Mouse (Mus musculus) forebrain, embryonic 14.5 days (tissue): Measurements from ENCODE around the gene Cux1. TPM values are rescaled to one million over a fixed set of nuclear protein-coding genes. Genes with fewer than 3 reads are reported as not detected.
A peak's percentile ranks its signal among the peaks of the same experiment; 100 is the strongest.

Experiments
- ATAC-seq: fragments of 200-750 bp; cut with Nextera tagmentation; 2 replicates; pipeline ENCODE4 v1.8.0; 2017; ENCODE audit warnings: mild to moderate bottlenecking, moderate library complexity
- DNase-seq: peaks from one replicate; pipeline ENCODE4 v3.0.0-alpha.2; 2015; ENCODE audit warnings: low spot score
- H3K27ac ChIP-seq: fragments of 300-500 bp; sonication (generic); 2 replicates; pipeline ENCODE4 v1.5.1; 2014; ENCODE audit warnings: low read depth, mild to moderate bottlenecking, control low read depth, low read length, moderate library complexity
- H3K27me3 ChIP-seq: fragments of 300-500 bp; sonication (generic); replicated peaks from 2 replicates; pipeline ENCODE4 v1.6.1; 2014; ENCODE audit warnings: low read length, control low read depth, mixed read lengths; ENCODE audit not compliant: control insufficient read depth, insufficient read depth
- H3K36me3 ChIP-seq: fragments of 300-500 bp; sonication (generic); 2 replicates; pipeline ENCODE4 v1.6.1; 2014; ENCODE audit warnings: low read length, control low read depth; ENCODE audit not compliant: control insufficient read depth, insufficient read depth
- H3K4me1 ChIP-seq: fragments of 300-500 bp; sonication (generic); 2 replicates; pipeline ENCODE4 v1.6.1; 2014; ENCODE audit warnings: antibody characterized with exemption, low read length, control low read depth; ENCODE audit not compliant: control insufficient read depth, insufficient read depth
- H3K4me2 ChIP-seq: fragments of 300-500 bp; sonication (generic); 2 replicates; pipeline ENCODE4 v1.6.1; 2014; ENCODE audit warnings: mild to moderate bottlenecking, control low read depth, low read length
- H3K4me3 ChIP-seq: fragments of 300-500 bp; sonication (generic); 2 replicates; pipeline ENCODE4 v1.5.1; 2014; ENCODE audit warnings: low read depth, low read length, control low read depth
- H3K9ac ChIP-seq: fragments of 300-500 bp; sonication (generic); 2 replicates; pipeline ENCODE4 v1.6.1; 2014; ENCODE audit warnings: mild to moderate bottlenecking, low read length, control low read depth, moderate library complexity
- H3K9me3 ChIP-seq: fragments of 300-500 bp; sonication (generic); replicated peaks from 2 replicates; pipeline ENCODE4 v1.6.1; 2016; ENCODE audit warnings: low read length, control low read depth, mixed read lengths; ENCODE audit not compliant: control insufficient read depth
- whole genome bisulfite sequencing: fragments of 180-500 bp; shearing (Covaris S2); extraction: QIAGEN DNeasy Blood & Tissue Kit; methylation state at CpG from one replicate; pipeline ENCODE4 v1.1.7; 2014; 5-methylcytosine and 5-hydroxymethylcytosine counted together
- microRNA-seq: library from miRNA; unstranded; fragments of <30 nt; microRNA quantifications from one replicate; pipeline ENCODE4, GENCODE M21; 2016
- polyA plus RNA-seq: library from polyadenylated mRNA; unstranded; fragments of >200 nt; fragmentation: Nextera tagmentation; extraction: Ambion mirVana; gene quantifications from 2 replicates; pipeline ENCODE4 v1.2.1, GENCODE M21; 2014

The Cux1 gene
- polyA plus RNA-seq, 1 experiment from 2014 or later = 89.6 TPM

DNA sequence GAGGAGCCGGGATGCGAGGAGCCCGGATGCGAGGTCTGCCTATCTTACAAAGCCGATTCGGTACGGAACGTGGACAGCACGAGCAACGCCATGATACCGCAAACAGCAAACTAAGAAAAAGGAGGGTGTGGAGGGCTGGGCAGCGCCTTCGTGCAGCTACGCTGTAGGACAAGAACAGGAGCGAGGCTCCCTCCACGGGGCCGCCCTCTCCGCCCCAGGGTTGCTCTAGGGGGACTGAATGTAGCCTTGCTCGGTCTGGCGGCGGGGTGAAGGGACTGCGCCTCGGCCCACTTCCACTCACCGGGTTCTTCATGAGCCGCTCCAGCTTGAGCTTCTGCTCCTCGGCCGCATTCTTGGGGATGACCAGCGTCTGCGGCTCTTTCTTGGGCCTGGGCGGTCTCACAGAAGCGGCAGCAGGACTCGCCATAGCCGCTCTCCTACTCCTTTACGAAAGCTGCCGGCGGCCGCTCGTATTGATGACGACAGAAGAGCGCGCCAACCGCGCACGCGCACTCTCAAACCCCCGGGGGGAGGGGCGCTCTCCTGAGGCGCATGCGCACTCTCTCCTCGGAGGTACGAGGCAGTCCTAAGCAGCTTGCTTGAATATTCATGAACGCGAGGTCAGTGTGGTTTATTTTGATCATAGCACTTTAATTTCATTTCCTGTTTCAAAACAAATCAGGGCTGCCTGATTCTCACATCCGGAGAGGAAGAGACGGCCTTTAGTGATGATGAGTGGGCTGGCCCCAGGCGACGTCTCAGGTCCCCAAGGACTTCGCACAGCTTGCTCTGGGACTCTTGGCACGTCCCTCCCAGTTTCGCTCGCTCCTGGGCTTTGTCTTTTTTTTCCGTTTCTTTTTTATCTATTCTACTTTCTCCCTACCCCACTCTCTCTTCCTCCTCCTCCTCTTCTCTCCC lies 368.6 kb downstream of the Cux1 start, which contains the start of gene Prkrip1:
TSS of gene Prkrip1 (minus strand) at position 490 of the 918 bp plus-strand sequence.
- Histone ChIP-seq H3K4me1 (peaks cover 6% of the 10 kb centered on the region), H3K4me2 (peak within 1 kb of the TSS; percentile 87), H3K27ac (peak within 1 kb of the TSS; percentile 82), H3K27me3 (no peaks in the 10 kb centered on the region), H3K9ac (peak within 1 kb of the TSS; percentile 84), H3K36me3 (peaks cover 34% of the 10 kb centered on the region), H3K4me3 (peak within 1 kb of the TSS; percentile 96), H3K9me3 (no peaks in the 10 kb centered on the region)
- ATAC-seq = peak; percentile 90
- peak; percentile 97 for DNase-seq
- under 1% methylated on average over 62 of the region's 62 CpGs for WGBS

Small RNAs within 50 kb of the gene (microRNA-seq; reads per million reads assigned to microRNA genes)
- not detected for gene Mir721

Other genes with a start within 250 kb of the Cux1 start
- not detected in 2 replicates for gene Myl10, start 125.7 kb upstream of the Cux1 start, polyA plus RNA-seq